ENCODE assay signal across 8 mouse cellular contexts in the genomic region with DNA sequence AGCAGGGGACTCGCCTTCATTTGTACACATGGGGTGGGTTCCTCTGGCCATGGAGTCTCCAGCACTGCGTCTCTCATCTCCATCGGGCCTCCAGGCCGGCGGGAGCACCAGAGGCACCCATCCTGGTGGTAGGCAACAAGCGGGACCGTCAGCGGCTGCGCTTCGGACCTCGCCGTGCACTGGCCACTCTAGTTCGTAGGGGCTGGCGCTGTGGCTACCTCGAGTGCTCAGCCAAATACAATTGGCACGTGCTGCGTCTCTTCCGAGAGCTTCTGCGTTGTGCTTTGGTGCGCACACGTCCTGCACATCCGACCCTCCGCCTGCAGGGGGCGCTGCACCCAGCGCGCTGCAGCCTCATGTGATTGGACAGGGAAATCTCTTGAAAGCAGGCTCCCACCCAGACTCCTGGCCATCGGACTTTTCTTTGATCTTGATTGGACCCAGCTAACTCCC. TPM values are rescaled to one million over a fixed set of nuclear protein-coding genes. Genes with fewer than 3 reads are reported as not detected.
DNase-seq lines count a peak whose midpoint lies in the region; ATAC-seq and TF ChIP-seq lines count a peak whose summit lies in the region.

No protein-coding gene starts in this region.

- H3K9ac ChIP-seq in embryonic facial prominence, embryonic 15.5 days: no peak overlapping the region

- no peak overlapping the region for H3K4me3 ChIP-seq in spleen, adult 2 months (ENCODE audit: extremely low read depth, insufficient read depth, insufficient read length)
- no peak overlapping the region for H3K4me3 ChIP-seq in embryonic facial prominence, embryonic 15.5 days (replicated peaks)

- H3K36me3 ChIP-seq in spleen, adult 2 months (ENCODE audit: control insufficient read depth, insufficient read depth, low read length): no peaks in the 10 kb centered on the region
- H3K36me3 ChIP-seq in embryonic facial prominence, embryonic 15.5 days: no peaks in the 10 kb centered on the region

- TF ChIP-seq POLR2A in spleen, adult 2 months (IDR thresholded peaks at IDR 0.05; ENCODE audit: low read depth, low read length): no peak

- peaks cover 15% of the 10 kb centered on the region for H3K27me3 ChIP-seq in spleen, adult 2 months (ENCODE audit: control insufficient read depth, insufficient read depth, low read length)
- H3K27me3 ChIP-seq in embryonic facial prominence, embryonic 15.5 days: peaks cover 90% of the 10 kb centered on the region

- DNase-seq in frontal cortex, postnatal 10 days (ENCODE audit: low spot score in 2 of 2): peak; percentile 44 to 59
- no peak for DNase-seq in frontal cortex, adult 2 months (ENCODE audit: extremely low spot score in 1 of 2, low spot score in 1 of 2)
- DNase-seq in spleen, adult 2 months (ENCODE audit: low read depth in 1 of 2, low spot score in 2 of 2): no peak
- DNase-seq in spleen, adult 12 weeks (ENCODE audit: low spot score): no peak
- peak; percentile 58 to 64 for DNase-seq in layer of hippocampus, postnatal 25 days (ENCODE audit: extremely low spot score in 1 of 2, low spot score in 1 of 2)
- peak; percentile 65 for DNase-seq in mesoderm, embryonic 11.5 days (ENCODE audit: low read depth, low spot score)

- H3K27ac ChIP-seq in spleen, adult 2 months (ENCODE audit: insufficient read depth, low read length): no peak overlapping the region
- no peak overlapping the region for H3K27ac ChIP-seq in embryonic facial prominence, embryonic 15.5 days (replicated peaks)

- H3K9me3 ChIP-seq in embryonic facial prominence, embryonic 15.5 days (replicated peaks): no peaks in the 10 kb centered on the region

- H3K4me1 ChIP-seq in spleen, adult 2 months (ENCODE audit: control insufficient read depth, insufficient read depth, insufficient read length): peaks cover 29% of the 10 kb centered on the region
- H3K4me1 ChIP-seq in embryonic facial prominence, embryonic 15.5 days: peaks cover 77% of the 10 kb centered on the region

- H3K4me2 ChIP-seq in embryonic facial prominence, embryonic 15.5 days (replicated peaks): 0 out of 2 replicates have a peak overlapping the region, but pooled peaks have one; percentile 6

- ATAC-seq in embryonic facial prominence, embryonic 15.5 days (ENCODE audit: insufficient number of reproducible peaks, low FRiP score, low TSS enrichment, low read depth): no peak
- ATAC-seq in activated CD4-positive, CD25-positive, alpha-beta regulatory T cell, adult 4 months: no peak

- peak; percentile 65; the same call in 1 of the 2 replicates for TF ChIP-seq CTCF in spleen, adult 2 months (IDR thresholded peaks at IDR 0.05; ENCODE audit: extremely low read depth, insufficient read depth, insufficient read length, insufficient replicate concordance)

- whole genome bisulfite sequencing in spleen, adult 2 months: 20% methylated on average over 27 of the region's 27 CpGs
- 9% methylated on average over 27 of the region's 27 CpGs for WGBS in embryonic facial prominence, embryonic 15.5 days

RNA-seq across cellular contexts. Expression of a gene that starts 1.8 kb away (rescaled TPM):
- polyA plus RNA-seq in frontal cortex, adult 2 months (2012; rRNA removed): 78.9 and 79.5 TPM in 2 replicates
- polyA plus RNA-seq in spleen, adult 2 months (2012; rRNA removed): 2.4 and 3.6 TPM in 2 replicates
- 4.1 TPM in 2 replicates for polyA plus RNA-seq in embryonic facial prominence, embryonic 15.5 days (2015; fragmentation: Nextera tagmentation; extraction: Ambion mirVana)
- 10 to 100 TPM; 76.8 to 94.0 TPM for total RNA-seq in layer of hippocampus, postnatal 25 days (2021)
- not detected for polyA plus RNA-seq in activated CD4-positive, CD25-positive, alpha-beta regulatory T cell, adult 4 months (2017; shearing (Covaris generic))

RNA-seq across cellular contexts. Expression of a gene that starts 5.4 kb away (rescaled TPM):
- 89.1 and 98.7 TPM in 2 replicates for polyA plus RNA-seq in frontal cortex, adult 2 months (2012; rRNA removed)
- 35.5 and 36.5 TPM in 2 replicates for polyA plus RNA-seq in spleen, adult 2 months (2012; rRNA removed)
- polyA plus RNA-seq in embryonic facial prominence, embryonic 15.5 days (2015; fragmentation: Nextera tagmentation; extraction: Ambion mirVana): 39.0 and 43.3 TPM in 2 replicates
- total RNA-seq in layer of hippocampus, postnatal 25 days (2021): 10 to 100 TPM; 92.4 to 95.2 TPM
- under 1 TPM; 0.37 to 0.38 TPM for polyA plus RNA-seq in activated CD4-positive, CD25-positive, alpha-beta regulatory T cell, adult 4 months (2017; shearing (Covaris generic))

RNA-seq across cellular contexts. Expression of a gene that starts 39.0 kb away (rescaled TPM):
- polyA plus RNA-seq in frontal cortex, adult 2 months (2012; rRNA removed): 29.3 and 31.6 TPM in 2 replicates
- 14.6 and 17.8 TPM in 2 replicates for polyA plus RNA-seq in spleen, adult 2 months (2012; rRNA removed)
- polyA plus RNA-seq in embryonic facial prominence, embryonic 15.5 days (2015; fragmentation: Nextera tagmentation; extraction: Ambion mirVana): 28.8 and 29.4 TPM in 2 replicates
- 10 to 100 TPM; 20.7 to 23.6 TPM for total RNA-seq in layer of hippocampus, postnatal 25 days (2021)
- polyA plus RNA-seq in activated CD4-positive, CD25-positive, alpha-beta regulatory T cell, adult 4 months (2017; shearing (Covaris generic)): 1 to 10 TPM; 5.6 to 5.9 TPM

RNA-seq across cellular contexts. Expression of a gene that starts 39.3 kb away (rescaled TPM):
- polyA plus RNA-seq in frontal cortex, adult 2 months (2012; rRNA removed): 513 and 799 TPM in 2 replicates
- polyA plus RNA-seq in spleen, adult 2 months (2012; rRNA removed): 322 and 566 TPM in 2 replicates
- polyA plus RNA-seq in embryonic facial prominence, embryonic 15.5 days (2015; fragmentation: Nextera tagmentation; extraction: Ambion mirVana): 691 and 729 TPM in 2 replicates
- 100 to 1,000 TPM; 260 to 353 TPM for total RNA-seq in layer of hippocampus, postnatal 25 days (2021)
- 100 to 1,000 TPM; 143 to 144 TPM for polyA plus RNA-seq in activated CD4-positive, CD25-positive, alpha-beta regulatory T cell, adult 4 months (2017; shearing (Covaris generic))

Comparison
In these comparisons a context has a peak if more than half of its experiments do, and no peak if none do; other contexts are left out.
1. DNase-seq: peak in frontal cortex, postnatal 10 days (2 of 2), layer of hippocampus, postnatal 25 days (2 of 2) and mesoderm, embryonic 11.5 days (single experiment); none in frontal cortex, adult 2 months (0 of 2), spleen, adult 2 months (0 of 2) and spleen, adult 12 weeks (single experiment).
2. RNA of a gene that starts 1.8 kb away (polyA plus RNA-seq): 78.9 to 79.5 TPM in frontal cortex, adult 2 months; 4.1 TPM in embryonic facial prominence, embryonic 15.5 days, 2.4 to 3.6 TPM in spleen, adult 2 months and not detected in activated CD4-positive, CD25-positive, alpha-beta regulatory T cell, adult 4 months; every median in the first group is over 10 times any median in the second.
3. RNA of a gene that starts 5.4 kb away (polyA plus RNA-seq): 89.1 to 98.7 TPM in frontal cortex, adult 2 months, 39.0 to 43.3 TPM in embryonic facial prominence, embryonic 15.5 days and 35.5 to 36.5 TPM in spleen, adult 2 months; 0.37 to 0.38 TPM in activated CD4-positive, CD25-positive, alpha-beta regulatory T cell, adult 4 months; every median in the first group is over 10 times any median in the second.